Mouse (Mus musculus) hindbrain, embryonic 12.5 days (tissue): ENCODE measurements at regions not wholly inside any gene's neighbourhood (a gene's known extent, or its start where the extent isn't known, plus 50 kb on each side); places are given as distances from the start of the nearest gene placed in this dataset.
A peak's percentile ranks its signal among the peaks of the same experiment; 100 is the strongest.
"Not testable (repeated sequence)": the region's sequence is repeated elsewhere in the genome, so short reads cannot be mapped to it uniquely, and the experiment has no call there.

ENCODE experiments used
- ATAC-seq: fragments of 200-750 bp; cut with Nextera tagmentation; 2 replicates; pipeline ENCODE4 v1.8.0; 2017; ENCODE audit warnings: moderate TSS enrichment; ENCODE audit not compliant: low FRiP score
- H3K27ac ChIP-seq: fragments of 300-500 bp; sonication (generic); 2 replicates; pipeline ENCODE4 v1.5.1; 2016; ENCODE audit warnings: mild to moderate bottlenecking
- H3K27me3 ChIP-seq: fragments of 300-500 bp; sonication (generic); 2 replicates; pipeline ENCODE4 v1.6.1; 2016; ENCODE audit warnings: mild to moderate bottlenecking
- H3K36me3 ChIP-seq: fragments of 300-500 bp; sonication (generic); 2 replicates; pipeline ENCODE4 v1.6.1; 2016; ENCODE audit warnings: mild to moderate bottlenecking
- H3K4me1 ChIP-seq: fragments of 300-500 bp; sonication (generic); 2 replicates; pipeline ENCODE4 v1.6.1; 2016
- H3K4me2 ChIP-seq: fragments of 300-500 bp; sonication (generic); replicated peaks from 2 replicates; pipeline ENCODE4 v1.6.1; 2016; ENCODE audit warnings: mild to moderate bottlenecking
- H3K4me3 ChIP-seq: fragments of 300-500 bp; sonication (generic); 2 replicates; pipeline ENCODE4 v1.5.1; 2016; ENCODE audit warnings: mild to moderate bottlenecking
- H3K9ac ChIP-seq: fragments of 300-500 bp; sonication (generic); 2 replicates; pipeline ENCODE4 v1.6.1; 2016; ENCODE audit warnings: mild to moderate bottlenecking, moderate library complexity
- H3K9me3 ChIP-seq: fragments of 300-500 bp; sonication (generic); replicated peaks from 2 replicates; pipeline ENCODE4 v1.6.1; 2016; ENCODE audit warnings: mild to moderate bottlenecking
- WGBS: fragments of 180-500 bp; shearing (Covaris S2); methylation state at CpG from one replicate; pipeline ENCODE4 v1.1.7; 2016; 5-methylcytosine and 5-hydroxymethylcytosine counted together

DNA sequence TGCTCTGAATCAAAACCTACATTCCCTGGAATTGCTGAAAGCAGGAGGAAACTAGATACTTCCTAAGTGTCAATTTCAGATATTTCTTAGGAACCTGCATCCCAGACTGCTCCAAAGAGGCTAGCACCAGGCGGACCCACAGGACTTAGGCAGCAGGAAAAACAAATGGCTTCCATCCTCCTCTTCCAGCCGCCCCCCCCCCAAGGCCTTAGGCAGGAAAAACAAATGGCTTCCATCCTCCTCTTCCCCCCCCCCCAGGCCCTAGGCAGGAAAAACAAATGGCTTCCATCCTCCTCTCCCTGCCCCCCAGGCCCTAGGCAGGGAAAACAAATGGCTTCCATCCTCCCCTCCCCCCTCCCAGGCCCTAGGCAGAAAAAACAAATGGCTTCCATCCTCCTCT, 64.5 kb upstream of the Nap1l2 start:
- 87% methylated on average over 1 of the region's 2 CpGs for WGBS
- H3K4me1 ChIP-seq: no peaks in the 10 kb centered on the region
- H3K4me3 ChIP-seq: no peak overlapping the region
- H3K9ac ChIP-seq: no peak overlapping the region
- H3K4me2 ChIP-seq: no peak overlapping the region
- no peak for ATAC-seq
- H3K36me3 ChIP-seq: no peaks in the 10 kb centered on the region
- peak overlapping the region; percentile 55 for H3K27ac ChIP-seq
- H3K9me3 ChIP-seq: no peaks in the 10 kb centered on the region
- H3K27me3 ChIP-seq: peaks cover 7% of the 10 kb centered on the region; the same call in 1 of the 2 replicates

DNA sequence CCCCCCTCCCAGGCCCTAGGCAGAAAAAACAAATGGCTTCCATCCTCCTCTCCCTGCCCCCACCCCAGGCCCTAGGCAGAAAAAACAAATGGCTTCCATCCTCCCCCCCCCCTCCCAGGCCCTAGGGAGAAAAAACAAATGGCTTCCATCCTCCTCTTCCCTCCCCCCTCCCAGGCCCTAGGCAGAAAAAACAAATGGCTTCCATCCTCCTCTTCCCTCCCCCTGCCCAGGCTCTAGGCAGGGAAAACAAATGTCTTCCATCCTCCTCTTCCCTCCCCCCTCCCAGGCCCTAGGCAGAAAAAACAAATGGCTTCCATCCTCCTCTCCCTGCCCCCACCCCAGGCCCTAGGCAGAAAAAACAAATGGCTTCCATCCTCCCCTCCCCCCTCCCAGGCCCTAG, 65.0 kb upstream of the Nap1l2 start:
- H3K4me2 ChIP-seq, ATAC-seq, H3K36me3 ChIP-seq, H3K27ac ChIP-seq, H3K4me1 ChIP-seq, H3K9me3 ChIP-seq, H3K9ac ChIP-seq, H3K4me3 ChIP-seq, H3K27me3 ChIP-seq: not testable (repeated sequence)

DNA sequence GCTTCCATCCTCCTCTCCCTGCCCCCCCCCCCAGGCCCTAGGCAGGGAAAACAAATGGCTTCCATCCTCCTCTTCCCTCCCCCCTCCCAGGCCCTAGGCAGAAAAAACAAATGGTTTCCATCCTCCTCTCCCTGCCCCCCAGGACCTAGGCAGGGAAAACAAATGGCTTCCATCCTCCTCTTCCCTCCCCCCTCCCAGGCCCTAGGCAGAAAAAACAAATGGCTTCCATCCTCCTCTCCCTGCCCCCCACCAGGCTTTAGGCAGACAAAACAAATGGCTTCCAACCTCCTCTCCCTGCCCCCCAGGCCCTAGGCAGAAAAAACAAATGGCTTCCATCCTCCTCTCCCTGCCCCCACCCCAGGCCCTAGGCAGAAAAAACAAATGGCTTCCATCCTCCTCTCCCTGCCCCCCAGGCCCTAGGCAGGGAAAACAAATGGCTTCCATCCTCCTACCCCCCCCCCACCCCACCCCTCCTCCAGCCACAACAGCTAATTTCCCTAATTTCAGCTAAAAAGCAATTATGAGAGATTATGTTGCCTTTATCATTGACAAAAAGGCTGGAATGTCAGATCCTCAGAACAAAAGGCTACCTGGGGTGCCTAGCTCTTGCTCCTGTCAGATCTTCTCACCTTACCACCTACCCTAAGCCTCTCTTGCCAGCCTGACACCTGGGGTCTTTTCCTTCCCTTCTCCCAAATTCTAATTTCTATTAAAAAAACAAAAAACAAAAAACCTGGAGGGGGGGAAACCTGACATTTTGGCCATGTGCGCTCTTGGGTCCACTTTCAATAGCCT, 65.8 kb upstream of the Nap1l2 start:
- not testable (repeated sequence) for H3K9ac ChIP-seq, H3K4me2 ChIP-seq, H3K4me1 ChIP-seq, ATAC-seq, H3K9me3 ChIP-seq, H3K36me3 ChIP-seq, H3K27ac ChIP-seq, H3K4me3 ChIP-seq, H3K27me3 ChIP-seq
- WGBS: 50% methylated on average over 1 of the region's 1 CpGs

DNA sequence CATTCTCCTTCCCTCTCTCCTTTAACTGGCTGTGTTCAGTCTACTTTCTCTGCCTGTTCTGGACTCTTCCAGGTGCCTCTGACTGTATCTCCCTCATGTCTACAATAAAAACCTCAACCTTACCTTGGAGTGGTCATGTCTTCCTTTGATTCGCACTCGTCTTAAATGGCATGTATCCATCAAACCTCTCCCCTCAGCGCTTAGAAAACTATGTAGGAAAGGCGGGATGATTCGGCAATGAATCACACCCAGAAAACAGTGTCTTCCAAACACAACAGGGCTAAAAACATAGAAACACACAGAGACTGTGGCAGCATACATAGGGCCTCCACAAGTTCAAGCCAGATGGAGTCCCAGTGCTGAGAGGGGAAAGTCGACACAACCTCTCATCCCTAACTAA, 66.4 kb upstream of the Nap1l2 start:
- Histone ChIP-seq H3K27ac (no peak overlapping the region), H3K36me3 (no peaks in the 10 kb centered on the region), H3K4me1 (no peaks in the 10 kb centered on the region), H3K9ac (no peak overlapping the region), H3K27me3 (peaks cover 10% of the 10 kb centered on the region), H3K4me3 (no peak overlapping the region), H3K9me3 (no peaks in the 10 kb centered on the region), H3K4me2 (no peak overlapping the region)
- WGBS: 79% methylated on average over 6 of the region's 6 CpGs
- ATAC-seq: no peak

DNA sequence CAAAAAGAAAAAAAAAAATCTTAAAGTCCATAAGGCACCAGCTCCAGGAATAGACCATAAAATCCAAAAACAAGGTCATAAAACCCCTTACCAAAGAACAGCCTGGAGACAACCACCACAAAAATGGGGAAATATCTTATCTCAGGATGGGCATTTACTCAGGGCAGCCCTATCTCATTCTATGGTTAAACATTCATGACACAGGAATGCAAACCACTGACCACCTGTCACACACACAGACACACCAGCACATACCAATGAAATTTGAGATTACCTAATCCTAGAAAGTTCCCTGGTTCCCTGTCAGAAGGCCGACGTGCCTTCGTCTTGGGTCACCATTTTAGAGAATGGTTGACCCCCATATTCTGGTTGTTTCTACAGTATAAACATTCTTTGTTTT, 66.3 kb upstream of the Cdx4 start:
- H3K4me1 ChIP-seq: no peaks in the 10 kb centered on the region
- no peaks in the 10 kb centered on the region for H3K9me3 ChIP-seq
- no peak overlapping the region for H3K4me3 ChIP-seq
- peaks cover 17% of the 10 kb centered on the region for H3K27me3 ChIP-seq
- no peak for ATAC-seq
- H3K27ac ChIP-seq: no peak overlapping the region
- no peak overlapping the region for H3K9ac ChIP-seq
- no peak overlapping the region for H3K4me2 ChIP-seq
- H3K36me3 ChIP-seq: no peaks in the 10 kb centered on the region
- 81% methylated on average over 3 of the region's 3 CpGs for WGBS

DNA sequence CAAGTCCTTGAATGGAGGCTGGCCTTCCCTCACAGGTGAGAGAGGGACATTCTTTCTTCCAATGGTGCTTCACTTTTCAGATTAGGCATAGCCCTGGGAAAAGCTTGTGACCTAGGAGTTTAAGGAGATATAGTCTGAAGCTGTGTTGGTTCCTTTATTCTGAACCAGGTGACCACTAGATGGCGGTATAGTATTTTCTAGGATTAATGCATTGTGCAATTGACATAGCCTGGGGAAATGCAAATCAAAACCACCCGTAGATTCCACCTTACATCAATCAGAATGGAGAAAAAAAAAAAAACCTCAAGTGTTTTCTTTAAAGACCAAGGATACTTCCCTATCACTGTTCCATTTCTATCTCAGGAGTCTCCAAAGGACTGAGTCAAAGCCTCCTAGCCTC, 61.3 kb upstream of the Cdx4 start:
- Histone ChIP-seq H3K4me2 (no peak overlapping the region), H3K4me1 (no peaks in the 10 kb centered on the region), H3K9ac (no peak overlapping the region), H3K4me3 (no peak overlapping the region), H3K36me3 (no peaks in the 10 kb centered on the region), H3K27ac (no peak overlapping the region), H3K27me3 (peaks cover 36% of the 10 kb centered on the region), H3K9me3 (no peaks in the 10 kb centered on the region)
- no peak for ATAC-seq
- 9% methylated on average over 2 of the region's 2 CpGs for WGBS
